Mouse (Mus musculus) layer of hippocampus, adult 8-10 months (tissue): ENCODE measurements around the gene Myf6. TPM values are rescaled to one million over a fixed set of nuclear protein-coding genes. Genes with fewer than 3 reads are reported as not detected.

ENCODE experiments used
- DNase-seq, 2 experiments: peaks; one replicate each; pipeline ENCODE4 v3.0.0; 2022; ENCODE audit warnings: low spot score in 2 of 2
- total RNA-seq, 4 experiments: library from RNA; stranded (reverse); gene quantifications; 2 replicates each; pipeline ENCODE4 v1.2.4; 2022

Myf6 gene
- not detected for total RNA-seq

GRCm38 (mm10) chr10:107494568-107494967, at the start of gene Myf6:
Gene Myf6 (minus strand): TSS chr10:107494737.
- DNase-seq, result no peak

GRCm38 (mm10) chr10:107543026-107543425, 48.5 kb upstream of the Myf6 start:
- DNase-seq, result no peak

- DNase-seq, result no peak
Observed at GRCm38 (mm10) chr10:107528758-107529157, 34.2 kb upstream of the Myf6 start.

- DNase-seq, result no peak
Observed at GRCm38 (mm10) chr10:107519216-107519615, 24.7 kb upstream of the Myf6 start.

- no peak for DNase-seq
Observed at GRCm38 (mm10) chr10:107516641-107517040, 22.1 kb upstream of the Myf6 start.

GRCm38 (mm10) chr10:107514735-107515134, 20.2 kb upstream of the Myf6 start:
- DNase-seq, result no peak

- DNase-seq, result no peak
Observed at GRCm38 (mm10) chr10:107506397-107506796, 11.9 kb upstream of the Myf6 start.

- no peak for DNase-seq
Observed at GRCm38 (mm10) chr10:107503430-107503829, 8.9 kb upstream of the Myf6 start.

GRCm38 (mm10) chr10:107502193-107502592, 7.7 kb upstream of the Myf6 start:
- DNase-seq, result no peak

- peak in 1 of 2 experiments; percentile 9 for DNase-seq
Observed at GRCm38 (mm10) chr10:107499656-107500055, 5.1 kb upstream of the Myf6 start.

GRCm38 (mm10) chr10:107496402-107496801, 1.9 kb upstream of the Myf6 start:
- no peak for DNase-seq

- no peak for DNase-seq
Observed at GRCm38 (mm10) chr10:107493580-107494474, 710 bp downstream of the Myf6 start.

- no peak for DNase-seq
Observed at GRCm38 (mm10) chr10:107492867-107493579, 1.5 kb downstream of the Myf6 start.

- no peak for DNase-seq
Observed at GRCm38 (mm10) chr10:107488654-107489315, 5.8 kb downstream of the Myf6 start.

GRCm38 (mm10) chr10:107486770-107487169, 7.8 kb downstream of the Myf6 start:
- no peak for DNase-seq

- DNase-seq, result no peak
Observed at GRCm38 (mm10) chr10:107485870-107486269, 8.7 kb downstream of the Myf6 start, which contains the start of gene Myf5. Gene Myf5 (minus strand): TSS chr10:107486134.

- no peak for DNase-seq
Observed at GRCm38 (mm10) chr10:107484050-107484449, 10.5 kb downstream of the Myf6 start.

GRCm38 (mm10) chr10:107473497-107473896, 21.0 kb downstream of the Myf6 start:
- DNase-seq, result no peak

- DNase-seq, result no peak
Observed at GRCm38 (mm10) chr10:107471712-107472111, 22.8 kb downstream of the Myf6 start.

- no peak for DNase-seq
Observed at GRCm38 (mm10) chr10:107467819-107468218, 26.7 kb downstream of the Myf6 start.

GRCm38 (mm10) chr10:107449496-107450330, 44.8 kb downstream of the Myf6 start:
- no peak for DNase-seq
